Mouse (Mus musculus) right cerebral cortex, postnatal 36 days (tissue): ENCODE measurements around the gene Cd83.
A peak's percentile ranks its signal among the peaks of the same experiment; 100 is the strongest.

ENCODE experiments used
- DNase-seq, 2 experiments: peaks; one replicate each; pipeline ENCODE4 v3.0.0; 2022; ENCODE audit warnings: low spot score in 2 of 2, mixed read lengths in 1 of 2

The Cd83 gene

GRCm38 (mm10) chr13:43784725-43785711 is at the start of gene Cd83:
Gene Cd83, plus strand, starts transcription at chr13:43784775.
- DNase-seq: no peak

- peak; percentile 69 to 78 for DNase-seq
These were observed 44.8 kb upstream of the Cd83 start for GRCm38 (mm10) chr13:43739598-43740275.

GRCm38 (mm10) chr13:43740276-43740608 is 44.3 kb upstream of the Cd83 start:
- DNase-seq: no peak

GRCm38 (mm10) chr13:43742677-43743076 is 41.9 kb upstream of the Cd83 start:
- no peak for DNase-seq

GRCm38 (mm10) chr13:43744259-43744658 is 40.3 kb upstream of the Cd83 start:
- DNase-seq: no peak

GRCm38 (mm10) chr13:43750301-43750700 is 34.3 kb upstream of the Cd83 start:
- no peak for DNase-seq

GRCm38 (mm10) chr13:43750966-43751365 is 33.6 kb upstream of the Cd83 start:
- DNase-seq: no peak

- no peak for DNase-seq
These were observed 32.2 kb upstream of the Cd83 start for GRCm38 (mm10) chr13:43752407-43752806.

GRCm38 (mm10) chr13:43753652-43754051 is 30.9 kb upstream of the Cd83 start:
- no peak for DNase-seq

GRCm38 (mm10) chr13:43754455-43755128 is 30.0 kb upstream of the Cd83 start:
- no peak for DNase-seq

GRCm38 (mm10) chr13:43755573-43755972 is 29.0 kb upstream of the Cd83 start:
- no peak for DNase-seq

- no peak for DNase-seq
These were observed 23.3 kb upstream of the Cd83 start for GRCm38 (mm10) chr13:43761156-43761855.

GRCm38 (mm10) chr13:43762901-43763300 is 21.7 kb upstream of the Cd83 start:
- no peak for DNase-seq

- no peak for DNase-seq
These were observed 21.1 kb upstream of the Cd83 start for GRCm38 (mm10) chr13:43763301-43763994.

- no peak for DNase-seq
These were observed 20.5 kb upstream of the Cd83 start for GRCm38 (mm10) chr13:43763995-43764579.

GRCm38 (mm10) chr13:43765293-43765814 is 19.2 kb upstream of the Cd83 start:
- DNase-seq: no peak

- DNase-seq: no peak
These were observed 17.5 kb upstream of the Cd83 start for GRCm38 (mm10) chr13:43766786-43767680.

GRCm38 (mm10) chr13:43773020-43773419 is 11.6 kb upstream of the Cd83 start:
- DNase-seq: no peak

- peak in 1 of 2 experiments; percentile 56 for DNase-seq
These were observed 10.5 kb upstream of the Cd83 start for GRCm38 (mm10) chr13:43773965-43774566.
